Mouse (Mus musculus) spleen, adult 2 months (tissue): ENCODE measurements around the gene Cxxc4. TPM values are rescaled to one million over a fixed set of nuclear protein-coding genes. Genes with fewer than 3 reads are reported as not detected.
"Not testable (repeated sequence)": the region's sequence is repeated elsewhere in the genome, so short reads cannot be mapped to it uniquely, and the experiment has no call there.

Source experiments
- DNase-seq, 2 experiments: peaks; one replicate each; pipeline versions ENCODE4 v3.0.0 to v3.0.0-alpha.2; 2012 to 2021; ENCODE audit warnings: low spot score in 2 of 2, low read depth in 1 of 2
- H3K27ac ChIP-seq: fragments of 200-500 bp; 2 replicates; pipeline ENCODE4 v1.5.1; 2012; ENCODE audit warnings: low read length, inconsistent platforms; ENCODE audit not compliant: insufficient read depth
- H3K27me3 ChIP-seq: fragments of 200-500 bp; 2 replicates; pipeline ENCODE4 v1.6.1; 2012; ENCODE audit warnings: mild to moderate bottlenecking, moderate library complexity, low read length, inconsistent platforms; ENCODE audit not compliant: control insufficient read depth, insufficient read depth
- H3K36me3 ChIP-seq: fragments of 200-500 bp; 2 replicates; pipeline ENCODE4 v1.6.1; 2012; ENCODE audit warnings: mild to moderate bottlenecking, low read length, inconsistent platforms; ENCODE audit not compliant: control insufficient read depth, insufficient read depth
- H3K4me1 ChIP-seq: fragments of 200-500 bp; 2 replicates; pipeline ENCODE4 v1.6.1; 2011; ENCODE audit warnings: inconsistent platforms; ENCODE audit not compliant: control insufficient read depth, insufficient read depth, insufficient read length
- H3K4me3 ChIP-seq: fragments of 200-500 bp; 2 replicates; pipeline ENCODE4 v1.5.1; 2011; ENCODE audit warnings: mild to moderate bottlenecking, inconsistent platforms; ENCODE audit not compliant: insufficient read depth, insufficient read length; ENCODE audit errors: extremely low read depth
- CTCF ChIP-seq: fragments of 200-500 bp; IDR thresholded peaks from 2 replicates; pipeline ENCODE4 v1.5.1; 2011; ENCODE audit warnings: mild to moderate bottlenecking, inconsistent platforms; ENCODE audit not compliant: insufficient read depth, insufficient read length, insufficient replicate concordance; ENCODE audit errors: extremely low read depth
- POLR2A ChIP-seq: fragments of 200-500 bp; IDR thresholded peaks from 2 replicates; pipeline ENCODE4 v1.6.1; 2011; ENCODE audit warnings: low read depth, low read length, inconsistent platforms
- WGBS: fragments of 180-500 bp; shearing (Covaris S2); methylation state at CpG from one replicate; pipeline ENCODE4 v1.1.7; 2018; 5-methylcytosine and 5-hydroxymethylcytosine counted together
- polyA plus RNA-seq: library from polyadenylated mRNA; depleted of rRNA; stranded (reverse); fragments of >200 nt; gene quantifications from 2 replicates; pipeline ENCODE4 v1.2.3, GENCODE M21; 2012; rRNA removed

The Cxxc4 gene
- polyA plus RNA-seq = 0.22 and 0.49 TPM in 2 replicates

- Histone ChIP-seq H3K4me3 (peak within 1 kb of the TSS; percentile 14), H3K27me3 (peaks cover 20% of the 10 kb centered on the region)
These were observed at the start of gene Cxxc4 for GRCm38 (mm10) chr3:134236414-134237112. Cxxc4 (plus strand) TSS chr3:134236484.

GRCm38 (mm10) chr3:134188979-134189946 lies 47.0 kb upstream of the Cxxc4 start:
- 68% methylated on average over 12 of the region's 12 CpGs for WGBS
- no peaks in the 10 kb centered on the region for H3K4me1 ChIP-seq
- H3K4me3 ChIP-seq = no peak overlapping the region
- H3K27ac ChIP-seq = no peak overlapping the region
- no peak for TF ChIP-seq CTCF
- TF ChIP-seq POLR2A = no peak
- DNase-seq = no peak
- H3K36me3 ChIP-seq = no peaks in the 10 kb centered on the region
- H3K27me3 ChIP-seq = no peaks in the 10 kb centered on the region

More at GRCm38 (mm10) chr3:134236414-134237112, at the start of gene Cxxc4:
- H3K27ac ChIP-seq = no peak within 1 kb of the TSS
- no peaks in the 10 kb centered on the region for H3K36me3 ChIP-seq
- no peak for DNase-seq
- TF ChIP-seq CTCF (no peak), POLR2A (no peak)
- H3K4me1 ChIP-seq = no peaks in the 10 kb centered on the region; the same call in 1 of the 2 replicates
- WGBS = 9% methylated on average over 20 of the region's 22 CpGs

- WGBS = 52% methylated on average over 11 of the region's 11 CpGs
These were observed 46.2 kb upstream of the Cxxc4 start for GRCm38 (mm10) chr3:134190046-134190445.

GRCm38 (mm10) chr3:134199892-134200291 lies 36.4 kb upstream of the Cxxc4 start:
- no peaks in the 10 kb centered on the region for H3K36me3 ChIP-seq
- H3K27me3 ChIP-seq = no peaks in the 10 kb centered on the region
- TF ChIP-seq POLR2A = no peak
- TF ChIP-seq CTCF = no peak
- DNase-seq = no peak
- WGBS = 8% methylated on average over 9 of the region's 9 CpGs
- no peak overlapping the region for H3K27ac ChIP-seq
- H3K4me1 ChIP-seq = no peaks in the 10 kb centered on the region
- H3K4me3 ChIP-seq = no peak overlapping the region

More at GRCm38 (mm10) chr3:134190046-134190445, 46.2 kb upstream of the Cxxc4 start:
- H3K36me3 ChIP-seq = no peaks in the 10 kb centered on the region
- H3K4me1 ChIP-seq = no peaks in the 10 kb centered on the region
- no peak overlapping the region for H3K4me3 ChIP-seq
- no peak overlapping the region for H3K27ac ChIP-seq
- no peaks in the 10 kb centered on the region for H3K27me3 ChIP-seq
- no peak for DNase-seq
- TF ChIP-seq CTCF = no peak
- TF ChIP-seq POLR2A = no peak

GRCm38 (mm10) chr3:134206624-134207023 lies 29.7 kb upstream of the Cxxc4 start:
- WGBS = 89% methylated on average over 3 of the region's 3 CpGs
- Histone ChIP-seq H3K36me3 (no peaks in the 10 kb centered on the region), H3K4me1 (no peaks in the 10 kb centered on the region), H3K27ac (no peak overlapping the region), H3K27me3 (no peaks in the 10 kb centered on the region), H3K4me3 (no peak overlapping the region)
- no peak for TF ChIP-seq CTCF
- no peak for TF ChIP-seq POLR2A
- DNase-seq = no peak

GRCm38 (mm10) chr3:134210950-134211349 lies 25.3 kb upstream of the Cxxc4 start:
- WGBS = 86% methylated on average over 6 of the region's 6 CpGs
- DNase-seq = no peak
- Histone ChIP-seq H3K36me3 (no peaks in the 10 kb centered on the region), H3K27me3 (no peaks in the 10 kb centered on the region), H3K4me1 (no peaks in the 10 kb centered on the region), H3K27ac (no peak overlapping the region), H3K4me3 (no peak overlapping the region)
- TF ChIP-seq POLR2A (no peak), CTCF (no peak)

- not testable (repeated sequence) for H3K4me3 ChIP-seq, H3K27ac ChIP-seq, H3K4me1 ChIP-seq, H3K36me3 ChIP-seq, H3K27me3 ChIP-seq, DNase-seq
These were observed 16.4 kb upstream of the Cxxc4 start for GRCm38 (mm10) chr3:134219881-134220280.
